Mouse (Mus musculus): ENCODE measurements at regions not wholly inside any gene's neighbourhood (a gene's known extent, or its start where the extent isn't known, plus 50 kb on each side); places are given as distances from the start of the nearest gene placed in this dataset.

- TF ChIP-seq EP300 (IDR thresholded peaks at IDR 0.05; ENCODE audit: low read depth), result no peak
- TF ChIP-seq CTCF (IDR thresholded peaks at IDR 0.05; ENCODE audit: low read depth), result no peak
Observed at GRCm38 (mm10) chr14:74495504-74495903, 145.1 kb upstream of the Htr2a start.
